Mouse (Mus musculus) erythroid progenitor cell, adult 5-6 weeks (primary cell): Measurements from ENCODE around the gene Sept9. TPM values are rescaled to one million over a fixed set of nuclear protein-coding genes. Genes with fewer than 3 reads are reported as not detected.

ENCODE experiments used
- ATAC-seq: replicated peaks from 2 replicates; pipeline ENCODE4 v1.8.0; 2016; ENCODE audit warnings: moderate number of reproducible peaks, mild to moderate bottlenecking, moderate TSS enrichment, inconsistent platforms; ENCODE audit not compliant: poor library complexity, low FRiP score, severe bottlenecking
- total RNA-seq, 2 experiments: library from RNA; stranded (forward) in 1 of 2; stranded (reverse) in 1 of 2; fragments of 150-400 nt in 1 of 2; fragments of 186-747, 209-891 nt in 1 of 2; gene quantifications; 2 replicates each; pipeline versions ENCODE4 v1.2.3 to v1.2.4; 2015 to 2017; ENCODE audit warnings: low replicate concordance in 2 of 2

Sept9 gene
- total RNA-seq, 2 experiments from 2014 or later = 15.1 to 16.0 TPM

- no peak for ATAC-seq
Observed at GRCm38 (mm10) chr11:117174924-117175323, 24.5 kb upstream of the Sept9 start.

- ATAC-seq = no peak
Observed at GRCm38 (mm10) chr11:117175472-117175871, 24.0 kb upstream of the Sept9 start.

- ATAC-seq = no peak
Observed at GRCm38 (mm10) chr11:117176304-117176703, 23.2 kb upstream of the Sept9 start.

GRCm38 (mm10) chr11:117176900-117177299 lies 22.6 kb upstream of the Sept9 start:
- ATAC-seq = no peak

- 0 out of 2 replicates have a peak, but pooled peaks have one; percentile 55 for ATAC-seq
Observed at GRCm38 (mm10) chr11:117177303-117177979, 22.0 kb upstream of the Sept9 start.

- no peak for ATAC-seq
Observed at GRCm38 (mm10) chr11:117179902-117180301, 19.6 kb upstream of the Sept9 start.

- no peak for ATAC-seq
Observed at GRCm38 (mm10) chr11:117182808-117183207, 16.7 kb upstream of the Sept9 start.

GRCm38 (mm10) chr11:117183299-117183698 lies 16.2 kb upstream of the Sept9 start:
- ATAC-seq = no peak

- ATAC-seq = no peak
Observed at GRCm38 (mm10) chr11:117183841-117184240, 15.6 kb upstream of the Sept9 start.

GRCm38 (mm10) chr11:117185076-117185933 lies 14.2 kb upstream of the Sept9 start:
- ATAC-seq = no peak

GRCm38 (mm10) chr11:117191524-117191923 lies 7.9 kb upstream of the Sept9 start:
- no peak for ATAC-seq

- no peak for ATAC-seq
Observed at GRCm38 (mm10) chr11:117194475-117194937, 5.0 kb upstream of the Sept9 start.

- no peak for ATAC-seq
Observed at GRCm38 (mm10) chr11:117195616-117196015, 3.8 kb upstream of the Sept9 start.

GRCm38 (mm10) chr11:117196681-117197080 lies 2.8 kb upstream of the Sept9 start:
- no peak for ATAC-seq

- ATAC-seq = no peak
Observed at GRCm38 (mm10) chr11:117198122-117198521, 1.3 kb upstream of the Sept9 start.

- ATAC-seq = no peak
Observed at GRCm38 (mm10) chr11:117201846-117202245, 2.4 kb downstream of the Sept9 start.

GRCm38 (mm10) chr11:117204606-117205005 lies 5.1 kb downstream of the Sept9 start:
- no peak for ATAC-seq

- no peak for ATAC-seq
Observed at GRCm38 (mm10) chr11:117205042-117205441, 5.6 kb downstream of the Sept9 start.

- ATAC-seq = no peak
Observed at GRCm38 (mm10) chr11:117205447-117205846, 6.0 kb downstream of the Sept9 start.

- ATAC-seq = no peak
Observed at GRCm38 (mm10) chr11:117207436-117207835, 8.0 kb downstream of the Sept9 start.

GRCm38 (mm10) chr11:117208151-117208673 lies 8.8 kb downstream of the Sept9 start:
- no peak for ATAC-seq
